Mouse (Mus musculus) heart, embryonic 14.5 days (tissue): Measurements from ENCODE around the gene Rbp7. TPM values are rescaled to one million over a fixed set of nuclear protein-coding genes. Genes with fewer than 3 reads are reported as not detected.
A peak's percentile ranks its signal among the peaks of the same experiment; 100 is the strongest.
"Not testable (repeated sequence)": the region's sequence is repeated elsewhere in the genome, so short reads cannot be mapped to it uniquely, and the experiment has no call there.

Experiments used
- ATAC-seq: fragments of 200-750 bp; cut with Nextera tagmentation; 2 replicates; pipeline ENCODE4 v1.8.0; 2017; ENCODE audit warnings: low read depth, moderate TSS enrichment; ENCODE audit not compliant: insufficient number of reproducible peaks, insufficient read depth, low FRiP score
- H3K27ac ChIP-seq, 2 experiments: fragments of 200-500 bp in 1 of 2; fragments of 300-500 bp in 1 of 2; sonication (generic) in 1 of 2; replicated peaks in 1 of 2; 2 replicates each; pipeline ENCODE4 v1.5.1; 2012 to 2014; ENCODE audit warnings: low read depth in 2 of 2, low read length in 2 of 2, control low read depth in 1 of 2, mild to moderate bottlenecking in 1 of 2, mixed read lengths in 1 of 2; ENCODE audit not compliant: control insufficient read depth in 1 of 2, insufficient read depth in 1 of 2
- H3K27me3 ChIP-seq: fragments of 300-500 bp; sonication (generic); 2 replicates; pipeline ENCODE4 v1.6.1; 2014; ENCODE audit warnings: mild to moderate bottlenecking, low read length, control low read depth; ENCODE audit not compliant: control insufficient read depth, insufficient read depth
- H3K36me3 ChIP-seq: fragments of 300-500 bp; sonication (generic); 2 replicates; pipeline ENCODE4 v1.6.1; 2014; ENCODE audit warnings: mild to moderate bottlenecking, control low read depth, low read length, mixed read lengths; ENCODE audit not compliant: control insufficient read depth, insufficient read depth
- H3K4me1 ChIP-seq, 2 experiments: fragments of 200-500 bp in 1 of 2; fragments of 300-500 bp in 1 of 2; sonication (generic) in 1 of 2; 2 replicates each; pipeline ENCODE4 v1.6.1; 2012 to 2014; ENCODE audit warnings: low read length in 2 of 2, control low read depth in 1 of 2, mixed read lengths in 1 of 2; ENCODE audit not compliant: control insufficient read depth in 2 of 2, insufficient read depth in 2 of 2
- H3K4me2 ChIP-seq: fragments of 300-500 bp; sonication (generic); 2 replicates; pipeline ENCODE4 v1.6.1; 2014; ENCODE audit warnings: mild to moderate bottlenecking, low read length
- H3K4me3 ChIP-seq, 2 experiments: fragments of 200-500 bp in 1 of 2; fragments of 300-500 bp in 1 of 2; sonication (generic) in 1 of 2; 2 replicates each; pipeline ENCODE4 v1.5.1; 2012 to 2014; ENCODE audit warnings: low read length in 2 of 2, mild to moderate bottlenecking in 2 of 2, control low read depth in 1 of 2, low read depth in 1 of 2, moderate library complexity in 1 of 2; ENCODE audit not compliant: control insufficient read depth in 1 of 2, insufficient read depth in 1 of 2
- H3K9ac ChIP-seq: fragments of 300-500 bp; sonication (generic); 2 replicates; pipeline ENCODE4 v1.6.1; 2014; ENCODE audit warnings: mild to moderate bottlenecking, low read length
- H3K9me3 ChIP-seq: fragments of 300-500 bp; sonication (generic); 2 replicates; pipeline ENCODE4 v1.6.1; 2016; ENCODE audit warnings: low read length, control low read depth; ENCODE audit not compliant: control insufficient read depth
- WGBS: fragments of 180-500 bp; shearing (Covaris S2); extraction: QIAGEN DNeasy Blood & Tissue Kit; methylation state at CpG from one replicate; pipeline ENCODE4 v1.1.7; 2014; 5-methylcytosine and 5-hydroxymethylcytosine counted together
- polyA plus RNA-seq: library from polyadenylated mRNA; unstranded; fragments of >200 nt; fragmentation: Nextera tagmentation; extraction: Ambion mirVana; gene quantifications from 2 replicates; pipeline ENCODE4 v1.2.1, GENCODE M21; 2014

The Rbp7 gene
- polyA plus RNA-seq, 1 experiment from 2014 or later: 8.6 TPM

GRCm38 (mm10) chr4:149463435-149463950 lies 8.7 kb upstream of the Rbp7 start:
- peaks cover 0 to 6% of the 10 kb centered on the region in 2 experiments; a peak in 3 of 4 replicates for H3K4me1 ChIP-seq
- no peak overlapping the region for H3K9ac ChIP-seq
- 0 out of 4 replicates have a peak overlapping the region, but pooled peaks of 1 of the 2 experiments have one; percentile 19 for H3K27ac ChIP-seq
- WGBS: 54% methylated on average over 6 of the region's 6 CpGs
- no peak overlapping the region for H3K4me3 ChIP-seq
- no peaks in the 10 kb centered on the region for H3K27me3 ChIP-seq
- no peaks in the 10 kb centered on the region for H3K9me3 ChIP-seq
- no peak for ATAC-seq
- no peak overlapping the region for H3K4me2 ChIP-seq
- peaks cover 10% of the 10 kb centered on the region for H3K36me3 ChIP-seq

GRCm38 (mm10) chr4:149462305-149462971 lies 7.7 kb upstream of the Rbp7 start:
- no peak overlapping the region for H3K4me2 ChIP-seq
- no peaks in the 10 kb centered on the region for H3K27me3 ChIP-seq
- H3K9ac ChIP-seq: no peak overlapping the region
- WGBS: 67% methylated on average over 6 of the region's 6 CpGs
- no peak overlapping the region for H3K4me3 ChIP-seq
- H3K27ac ChIP-seq: no peak overlapping the region
- no peaks in the 10 kb centered on the region for H3K9me3 ChIP-seq
- H3K4me1 ChIP-seq: peaks cover 0 to 6% of the 10 kb centered on the region in 2 experiments; a peak in 3 of 4 replicates
- H3K36me3 ChIP-seq: peaks cover 2% of the 10 kb centered on the region; the same call in 1 of the 2 replicates
- ATAC-seq: no peak

GRCm38 (mm10) chr4:149461579-149462304 lies 7.0 kb upstream of the Rbp7 start:
- H3K27ac ChIP-seq: no peak overlapping the region
- 52% methylated on average over 4 of the region's 7 CpGs for WGBS
- no peaks in the 10 kb centered on the region for H3K36me3 ChIP-seq
- H3K4me2 ChIP-seq: no peak overlapping the region
- no peaks in the 10 kb centered on the region for H3K9me3 ChIP-seq
- ATAC-seq: no peak
- no peak overlapping the region for H3K9ac ChIP-seq
- no peak overlapping the region for H3K4me3 ChIP-seq
- H3K4me1 ChIP-seq: peaks cover 0 to 6% of the 10 kb centered on the region in 2 experiments; a peak in 3 of 4 replicates
- H3K27me3 ChIP-seq: no peaks in the 10 kb centered on the region

- H3K9ac ChIP-seq, H3K4me2 ChIP-seq, H3K4me1 ChIP-seq, ATAC-seq, H3K36me3 ChIP-seq, H3K27me3 ChIP-seq, H3K9me3 ChIP-seq, H3K4me3 ChIP-seq, H3K27ac ChIP-seq: not testable (repeated sequence)
- WGBS: 92% methylated on average over 2 of the region's 2 CpGs
Measured at GRCm38 (mm10) chr4:149460475-149460874, 5.7 kb upstream of the Rbp7 start.

- Histone ChIP-seq H3K27me3 (no peaks in the 10 kb centered on the region), H3K4me3 (no peak overlapping the region), H3K36me3 (no peaks in the 10 kb centered on the region), H3K4me2 (no peak overlapping the region), H3K9me3 (no peaks in the 10 kb centered on the region), H3K4me1 (peaks cover 0 to 6% of the 10 kb centered on the region in 2 experiments; a peak in 3 of 4 replicates), H3K27ac (no peak overlapping the region), H3K9ac (no peak overlapping the region)
- WGBS: 78% methylated on average over 1 of the region's 1 CpGs
- no peak for ATAC-seq
Measured at GRCm38 (mm10) chr4:149459425-149459824, 4.6 kb upstream of the Rbp7 start.

- WGBS: 59% methylated on average over 5 of the region's 5 CpGs
- H3K4me3 ChIP-seq: no peak overlapping the region
- no peaks in the 10 kb centered on the region for H3K9me3 ChIP-seq
- H3K9ac ChIP-seq: no peak overlapping the region
- H3K36me3 ChIP-seq: no peaks in the 10 kb centered on the region
- H3K27ac ChIP-seq: no peak overlapping the region
- peaks cover 0 to 4% of the 10 kb centered on the region in 2 experiments; a peak in 3 of 4 replicates for H3K4me1 ChIP-seq
- H3K4me2 ChIP-seq: no peak overlapping the region
- ATAC-seq: no peak
- no peaks in the 10 kb centered on the region for H3K27me3 ChIP-seq
Measured at GRCm38 (mm10) chr4:149458526-149458925, 3.7 kb upstream of the Rbp7 start.

GRCm38 (mm10) chr4:149457831-149458430 lies 3.2 kb upstream of the Rbp7 start:
- H3K36me3 ChIP-seq: no peaks in the 10 kb centered on the region
- H3K27me3 ChIP-seq: no peaks in the 10 kb centered on the region
- WGBS: 52% methylated on average over 6 of the region's 6 CpGs
- H3K4me2 ChIP-seq: no peak overlapping the region
- peaks cover 0 to 4% of the 10 kb centered on the region in 2 experiments; a peak in 3 of 4 replicates for H3K4me1 ChIP-seq
- ATAC-seq: no peak
- no peak overlapping the region for H3K9ac ChIP-seq
- H3K4me3 ChIP-seq: no peak overlapping the region
- H3K9me3 ChIP-seq: no peaks in the 10 kb centered on the region
- no peak overlapping the region for H3K27ac ChIP-seq
